Mouse (Mus musculus) 3134 (cell line): ENCODE data around the gene Mapk1ip1l.
"Not testable (repeated sequence)": the region's sequence is repeated elsewhere in the genome, so short reads cannot be mapped to it uniquely, and the experiment has no call there.

Experiments
- DNase-seq: peaks from one replicate; pipeline ENCODE4 v3.0.0-alpha.2; 2011; ENCODE audit warnings: low spot score; ENCODE audit not compliant: insufficient read length; ENCODE audit errors: extremely low read depth

Gene Mapk1ip1l

GRCm38 (mm10) chr14:47302885-47303680 lies 5.0 kb downstream of the Mapk1ip1l start:
- DNase-seq, result no peak

GRCm38 (mm10) chr14:47304814-47305405 lies 6.8 kb downstream of the Mapk1ip1l start:
- DNase-seq, result no peak

DNA sequence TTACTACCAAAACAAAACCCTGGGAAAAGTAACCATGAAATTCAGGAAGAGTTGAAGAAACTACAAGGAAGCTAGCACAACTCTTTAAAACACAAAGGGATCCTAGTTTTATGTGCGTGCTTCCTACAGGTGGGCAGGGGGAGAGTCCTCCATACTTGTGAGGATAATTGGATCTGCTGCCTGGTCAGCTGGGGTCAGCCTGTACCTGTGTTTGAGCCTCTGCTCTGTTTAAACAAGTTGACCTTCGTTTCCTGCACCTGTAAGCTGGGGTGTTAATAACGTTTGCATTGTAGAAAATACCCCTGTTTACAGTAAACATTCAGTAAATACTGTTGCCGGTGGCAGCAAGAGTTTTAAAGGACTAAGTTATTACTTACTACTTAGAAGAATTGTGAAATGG lies 7.9 kb downstream of the Mapk1ip1l start:
- no peak for DNase-seq

GRCm38 (mm10) chr14:47307669-47308068 lies 9.6 kb downstream of the Mapk1ip1l start:
- DNase-seq, result no peak

DNA sequence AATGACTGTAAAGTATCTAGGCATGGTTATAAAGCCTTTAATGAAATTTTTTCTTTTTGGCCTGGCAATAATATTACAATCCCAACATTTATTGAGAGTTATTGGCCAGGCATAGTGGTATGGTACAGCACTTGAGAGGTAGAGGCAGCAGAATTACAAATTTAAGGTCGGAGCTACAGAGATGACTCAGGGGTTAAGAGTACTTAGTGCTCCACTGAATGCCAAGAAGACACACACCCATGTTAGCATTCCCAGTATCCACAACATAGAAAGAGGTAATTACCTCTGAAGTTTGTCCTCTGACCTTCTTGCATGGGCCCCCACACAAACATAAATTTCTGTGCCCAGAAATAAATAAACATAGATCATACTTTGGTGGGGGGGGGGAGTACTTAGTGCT lies 11.0 kb downstream of the Mapk1ip1l start:
- no peak for DNase-seq

DNA sequence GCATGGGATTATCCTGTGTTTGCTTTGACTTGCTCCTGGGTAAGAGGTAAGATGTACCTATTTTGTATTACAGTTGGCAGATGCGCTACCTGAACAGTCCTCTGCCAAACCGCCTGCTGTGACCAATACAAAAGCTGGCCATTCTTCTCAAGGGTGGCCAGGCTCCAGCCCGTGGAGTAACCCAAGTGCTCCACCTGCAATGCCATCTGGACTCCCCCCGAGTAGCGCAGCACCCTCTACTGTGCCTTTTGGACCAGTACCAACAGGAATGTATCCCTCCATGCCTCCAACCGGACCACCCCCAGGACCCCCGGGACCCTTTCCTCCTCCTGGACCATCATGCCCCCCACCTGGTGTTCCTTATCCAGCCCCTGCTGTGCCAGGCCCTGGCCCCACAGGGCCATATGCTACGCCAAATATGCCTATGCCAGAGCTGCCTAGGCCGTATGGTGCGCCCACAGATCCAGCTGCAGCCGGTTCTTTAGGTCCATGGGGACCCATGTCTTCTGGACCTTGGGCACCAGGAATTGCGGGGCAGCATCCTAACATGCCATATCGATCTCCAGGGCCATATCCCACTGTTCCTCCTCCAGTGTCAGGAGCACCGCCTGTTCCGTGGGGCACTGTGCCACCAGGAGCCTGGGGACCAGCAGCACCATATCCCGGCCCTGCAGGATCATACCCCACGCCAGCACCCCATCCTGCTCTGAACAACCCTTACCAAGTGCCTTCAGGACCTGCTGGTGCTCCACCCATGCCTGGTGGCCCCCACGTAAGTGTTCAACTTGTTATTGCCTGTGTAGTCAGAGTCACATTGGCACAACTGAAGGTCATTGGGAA lies 12.5 kb downstream of the Mapk1ip1l start:
- DNase-seq, result no peak

DNA sequence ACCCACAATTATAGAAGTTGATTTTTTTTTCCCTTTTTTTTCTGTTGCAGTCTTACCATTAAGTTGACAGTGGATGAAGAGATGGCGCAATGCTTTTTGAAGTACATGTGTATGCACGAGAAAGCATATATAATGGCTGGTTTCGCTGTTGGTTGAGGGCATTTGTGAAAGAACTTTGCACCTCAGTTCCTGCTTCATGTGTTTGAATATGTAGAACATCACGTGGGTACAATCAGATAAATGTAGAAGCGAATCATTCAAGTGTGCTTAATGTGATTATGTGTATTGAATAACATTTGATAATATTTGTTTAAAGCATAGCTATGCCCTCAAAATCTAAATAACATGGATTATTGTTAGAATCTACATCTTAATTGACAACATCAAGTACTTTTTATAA lies 21.3 kb downstream of the Mapk1ip1l start:
- no peak for DNase-seq

GRCm38 (mm10) chr14:47321581-47321980 lies 23.5 kb downstream of the Mapk1ip1l start:
- DNase-seq, result not testable (repeated sequence)

- no peak for DNase-seq
Observed at GRCm38 (mm10) chr14:47325965-47326761, 28.1 kb downstream of the Mapk1ip1l start.

DNA sequence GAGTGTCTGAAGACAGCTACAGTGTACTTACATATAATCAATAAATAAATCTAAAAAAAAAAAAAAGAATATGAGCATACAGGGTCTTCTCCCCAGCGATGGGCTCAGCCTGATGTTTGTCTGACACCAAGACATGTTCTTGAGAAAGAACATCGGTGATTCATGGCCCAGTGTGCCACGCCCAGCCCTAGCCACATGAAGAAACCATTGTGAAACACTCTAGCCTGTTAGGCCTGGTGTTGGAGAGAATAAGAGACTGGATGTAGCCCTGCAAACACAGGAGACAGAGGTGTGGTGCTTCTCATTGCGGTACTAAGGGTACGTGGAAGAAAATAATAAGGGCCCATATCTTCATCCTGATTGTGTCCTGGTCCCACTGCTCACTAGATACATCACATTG lies 29.3 kb downstream of the Mapk1ip1l start:
- DNase-seq, result peak; percentile 41

- no peak for DNase-seq
Observed at GRCm38 (mm10) chr14:47331920-47332319, 33.9 kb downstream of the Mapk1ip1l start.

DNA sequence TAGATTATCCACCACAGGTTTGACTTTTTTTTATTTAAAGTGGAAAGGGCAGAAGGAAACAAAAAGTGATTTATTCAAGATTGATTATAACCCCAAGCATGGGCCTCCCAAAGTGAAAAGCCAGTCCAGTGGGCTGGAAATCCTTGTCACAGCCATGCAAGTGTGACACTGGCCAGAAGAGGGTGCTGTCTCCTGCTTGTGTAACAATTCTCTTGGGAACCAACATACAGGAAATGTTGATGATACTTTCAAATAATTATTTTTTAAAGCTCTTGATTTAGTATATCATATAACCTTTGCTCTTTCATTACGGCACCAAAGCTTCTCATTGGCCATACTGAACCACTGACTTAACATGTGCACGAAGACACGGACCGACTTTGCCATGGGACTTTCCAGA lies 36.8 kb downstream of the Mapk1ip1l start:
- DNase-seq, result no peak

DNA sequence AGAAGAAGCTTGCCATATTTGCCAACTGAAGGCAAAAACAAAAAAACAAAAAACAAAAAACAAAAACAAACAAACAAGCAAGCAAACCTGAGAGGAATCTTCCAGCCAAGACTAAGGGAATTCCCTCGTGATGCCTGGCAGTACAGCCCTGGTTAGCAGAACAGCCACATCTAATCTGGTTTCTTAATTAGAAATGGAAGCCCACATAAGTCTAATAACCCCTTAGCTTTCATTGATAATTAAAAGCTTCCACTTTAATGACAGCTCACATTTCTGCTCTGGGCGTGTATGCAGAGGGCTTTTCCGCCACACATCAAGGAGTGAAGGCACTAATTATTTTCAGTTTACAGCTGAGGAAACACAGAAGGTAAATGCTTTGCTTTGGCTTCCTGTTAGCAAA lies 37.2 kb downstream of the Mapk1ip1l start:
- no peak for DNase-seq

DNA sequence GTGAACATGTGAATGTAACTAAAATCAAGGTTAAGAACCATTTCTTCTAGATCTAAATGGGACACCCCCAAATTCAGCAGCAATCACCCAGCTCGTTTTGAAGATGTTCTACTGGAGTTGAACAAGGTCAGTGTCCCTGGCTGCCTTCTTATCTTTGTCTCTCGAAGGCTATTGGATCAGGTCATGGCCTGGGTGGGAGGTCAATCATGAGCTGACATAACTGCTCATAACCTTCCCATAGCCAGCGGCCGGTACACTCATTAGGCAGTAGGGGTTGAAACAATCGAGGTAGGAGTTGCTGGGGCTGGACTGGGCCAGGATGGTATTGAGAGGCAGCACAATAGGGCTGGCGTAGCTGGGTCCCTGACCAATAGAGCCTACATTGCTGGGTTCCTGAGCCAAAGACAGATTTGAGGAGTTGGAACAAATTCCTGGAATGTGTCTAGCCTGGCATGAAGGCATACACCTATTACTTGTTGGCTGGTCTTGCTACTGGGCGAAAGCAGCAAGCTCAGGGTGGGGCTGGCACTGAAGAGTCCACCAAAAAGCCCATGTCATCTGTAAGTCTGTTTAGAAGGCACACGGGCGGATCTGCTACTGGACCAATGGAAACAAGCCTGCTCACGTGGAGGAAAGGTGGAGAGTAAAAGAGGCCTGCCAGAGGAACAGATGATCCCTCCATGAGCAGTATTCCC lies 42.3 kb downstream of the Mapk1ip1l start:
- DNase-seq, result no peak

- DNase-seq, result no peak
Observed at GRCm38 (mm10) chr14:47341811-47342291, 43.8 kb downstream of the Mapk1ip1l start.

DNA sequence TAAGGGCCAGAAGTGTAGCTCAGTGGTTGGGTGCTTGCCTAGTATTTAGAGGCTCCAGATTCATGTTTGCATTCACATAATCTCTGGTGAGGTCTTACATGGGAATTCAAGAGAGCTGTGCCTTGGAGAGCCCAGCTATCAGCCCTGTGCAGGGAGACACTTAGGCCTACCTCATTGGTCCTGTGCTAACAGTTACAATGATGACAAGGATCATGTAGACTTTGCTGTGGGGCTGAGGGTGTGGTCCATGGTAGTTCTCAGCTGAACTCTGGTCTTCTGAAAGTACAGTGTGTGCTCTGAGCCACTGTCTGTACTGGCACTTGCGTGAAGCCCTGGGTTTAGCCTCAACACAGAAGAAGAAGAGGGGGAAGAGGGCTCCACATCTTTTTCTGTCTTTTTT lies 48.6 kb downstream of the Mapk1ip1l start:
- DNase-seq, result no peak

- peak; percentile 59 for DNase-seq
Observed at GRCm38 (mm10) chr14:47350974-47351373, 52.9 kb downstream of the Mapk1ip1l start.

GRCm38 (mm10) chr14:47352272-47352671 lies 54.2 kb downstream of the Mapk1ip1l start:
- DNase-seq, result no peak

GRCm38 (mm10) chr14:47353240-47353639 lies 55.2 kb downstream of the Mapk1ip1l start:
- no peak for DNase-seq

DNA sequence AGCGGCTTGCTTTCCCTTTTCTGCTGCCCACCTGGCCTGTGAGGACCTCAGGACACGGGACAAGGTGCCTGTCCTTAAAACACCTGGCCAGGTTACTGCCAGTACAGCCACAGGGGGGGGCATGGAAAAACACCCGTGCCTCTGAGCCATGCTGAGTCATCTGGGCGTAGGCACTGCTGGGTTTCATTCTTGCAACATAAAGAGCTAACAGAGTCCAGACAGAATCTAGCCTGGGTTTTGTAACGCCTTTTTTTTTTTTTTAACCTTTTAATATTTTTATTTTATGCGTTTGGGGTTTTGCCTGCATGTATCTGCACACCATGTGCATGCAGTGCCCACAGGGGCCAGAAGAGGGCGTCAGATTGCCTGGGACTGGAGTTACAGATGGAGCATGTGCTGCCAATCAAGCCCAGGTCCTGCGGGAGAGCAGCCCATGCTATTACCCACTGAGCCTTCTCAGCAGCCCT lies 56.1 kb downstream of the Mapk1ip1l start:
- DNase-seq, result peak; percentile 82
